Mouse (Mus musculus): Measurements from ENCODE around the gene Zfp654. TPM values are rescaled to one million over a fixed set of nuclear protein-coding genes. Genes with fewer than 3 reads are reported as not detected.

Zfp654 gene
- total RNA-seq, 2 experiments from 2014 or later, result 16.8 to 17.7 TPM

DNA sequence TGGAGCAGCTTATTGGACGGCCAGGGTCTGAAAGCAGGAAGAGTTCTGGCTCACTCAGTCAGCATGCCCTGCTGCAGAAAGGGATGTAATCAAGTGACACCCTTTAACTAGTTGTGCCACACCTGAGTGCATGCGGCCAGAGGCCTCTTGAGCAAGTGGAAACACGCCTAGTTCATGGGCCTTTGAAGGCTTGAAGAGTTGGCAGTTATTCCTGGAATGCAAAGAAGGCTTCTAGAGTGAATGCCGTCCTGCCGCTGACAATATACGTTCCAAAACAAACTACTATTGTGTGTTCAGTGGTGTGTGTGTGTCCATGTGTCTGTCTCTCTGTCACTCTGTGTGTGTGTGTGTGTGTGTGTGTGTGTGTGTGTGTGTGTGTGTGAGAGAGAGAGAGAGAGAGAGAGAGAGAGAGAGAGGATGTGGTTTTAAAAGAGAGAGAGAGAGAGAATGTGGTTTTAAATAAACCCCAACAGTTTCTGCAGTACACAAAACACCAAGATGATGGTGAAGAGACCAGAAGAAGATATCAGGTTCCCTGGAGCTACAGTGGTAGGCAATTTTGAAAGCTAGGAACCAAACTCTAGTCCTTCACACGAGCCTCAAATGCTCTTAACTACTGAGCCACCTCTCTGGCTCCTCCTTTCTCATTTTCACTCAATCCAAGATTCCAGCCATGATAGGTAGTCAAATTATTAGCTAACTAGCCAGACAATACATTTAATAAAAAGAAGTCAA, 93.6 kb downstream of the Zfp654 start:
- DNase-seq (ENCODE audit: extremely low spot score in 1 of 2, low spot score in 2 of 2), result no peak
- no peak for TF ChIP-seq CTCF (IDR thresholded peaks at IDR 0.05)

DNA sequence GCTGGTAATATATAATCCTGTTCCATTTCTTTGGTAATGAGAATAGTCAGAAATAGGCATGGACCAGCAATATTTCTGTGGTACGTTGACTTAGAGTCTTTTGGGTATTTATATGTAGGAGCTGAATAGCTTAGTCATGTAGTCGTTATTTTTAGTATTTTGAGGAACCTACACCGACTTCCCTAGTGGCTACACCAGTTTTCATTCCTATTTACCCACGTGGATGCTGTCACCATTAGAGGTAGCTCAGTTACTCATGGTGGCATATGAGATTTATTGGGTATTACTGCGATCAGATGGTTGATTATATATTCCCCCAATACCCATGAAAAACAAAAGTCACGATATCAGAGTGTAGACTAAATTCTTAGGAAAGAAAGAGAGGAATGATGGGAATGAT, 95.1 kb downstream of the Zfp654 start:
- DNase-seq (ENCODE audit: extremely low spot score in 1 of 2, low spot score in 2 of 2), result no peak
- Histone ChIP-seq H3K27ac (no peak overlapping the region), H3K4me3 (no peak overlapping the region)
- intact Hi-C loops (cut with DNase I), result loop anchor here (10.0 kb wide), 1 partner anchor 738 kb away; no protein-coding TSS in a partner anchor
- TF ChIP-seq CTCF (IDR thresholded peaks at IDR 0.05), result no peak

More for the DNA sequence above, 93.6 kb downstream of the Zfp654 start:
- Histone ChIP-seq H3K4me3 (no peak overlapping the region), H3K27ac (no peak overlapping the region)
- intact Hi-C loops (cut with DNase I), result loop anchor here (10.0 kb wide), 1 partner anchor 737 kb away; no protein-coding TSS in a partner anchor

DNA sequence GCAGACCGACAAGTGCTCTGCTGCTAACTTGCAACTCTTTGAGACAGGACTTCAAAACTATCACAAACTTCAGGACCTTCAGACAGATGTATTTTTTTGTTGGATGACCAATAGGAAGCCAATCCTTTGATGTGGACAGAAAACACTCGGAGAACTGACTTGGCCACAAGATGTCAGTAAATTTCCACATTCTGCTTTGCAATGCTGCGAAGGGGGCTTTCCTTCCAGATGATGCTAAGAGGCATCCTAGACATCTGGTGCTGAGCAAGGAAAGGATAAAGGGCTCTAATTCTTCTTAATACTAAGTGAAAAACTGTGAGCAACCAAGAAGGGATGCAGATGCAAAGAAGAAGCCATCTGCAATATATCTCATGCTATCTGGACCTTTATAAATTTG, 96.7 kb downstream of the Zfp654 start:
- intact Hi-C loops (cut with DNase I), result loop anchor here (10.0 kb wide), 1 partner anchor 740 kb away; no protein-coding TSS in a partner anchor
- no peak for DNase-seq (ENCODE audit: extremely low spot score in 1 of 2, low spot score in 2 of 2)
- Histone ChIP-seq H3K4me3 (no peak overlapping the region), H3K27ac (no peak overlapping the region)
- peak; percentile 49 for TF ChIP-seq CTCF (IDR thresholded peaks at IDR 0.05)

DNA sequence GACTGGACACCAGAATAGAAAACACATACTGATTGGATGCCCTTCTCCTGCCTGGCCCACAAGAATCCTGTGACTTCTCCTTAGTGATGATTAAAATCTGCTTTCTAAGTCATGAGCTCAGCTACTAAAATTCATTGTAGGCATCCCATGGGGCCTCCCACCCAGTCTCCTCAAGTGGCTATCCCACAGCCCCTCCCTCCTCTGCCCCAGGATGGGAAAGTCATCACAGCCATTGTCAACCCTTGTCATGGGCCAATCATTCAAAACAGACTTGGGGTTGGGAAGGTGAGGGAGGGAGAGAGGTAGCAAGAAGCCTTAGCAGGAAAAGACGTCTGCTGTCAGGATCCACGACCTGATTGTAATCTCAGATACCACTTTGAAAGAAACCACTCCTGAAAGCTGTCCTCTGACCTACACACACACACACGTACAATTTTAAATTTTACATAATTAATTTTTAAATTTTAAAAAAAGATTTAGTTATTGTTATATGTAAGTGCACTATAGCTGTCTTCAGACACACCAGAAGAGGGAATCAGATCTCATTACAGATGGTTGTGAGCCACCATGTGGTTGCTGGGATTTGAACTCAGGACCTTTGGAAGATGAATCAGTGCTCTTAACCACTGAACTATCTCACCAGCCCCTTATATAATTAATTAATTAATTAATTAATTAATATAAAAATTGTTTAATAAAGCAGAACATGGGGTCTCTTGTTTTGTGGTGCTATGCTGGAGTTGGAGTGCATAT, 97.3 kb downstream of the Zfp654 start:
- H3K4me3 ChIP-seq, result no peak overlapping the region
- intact Hi-C loops (cut with DNase I), result loop anchor here (10.0 kb wide), 1 partner anchor 741 kb away; no protein-coding TSS in a partner anchor
- no peak for TF ChIP-seq CTCF (IDR thresholded peaks at IDR 0.05)
- DNase-seq (ENCODE audit: extremely low spot score in 1 of 2, low spot score in 2 of 2), result no peak
- no peak overlapping the region for H3K27ac ChIP-seq

DNA sequence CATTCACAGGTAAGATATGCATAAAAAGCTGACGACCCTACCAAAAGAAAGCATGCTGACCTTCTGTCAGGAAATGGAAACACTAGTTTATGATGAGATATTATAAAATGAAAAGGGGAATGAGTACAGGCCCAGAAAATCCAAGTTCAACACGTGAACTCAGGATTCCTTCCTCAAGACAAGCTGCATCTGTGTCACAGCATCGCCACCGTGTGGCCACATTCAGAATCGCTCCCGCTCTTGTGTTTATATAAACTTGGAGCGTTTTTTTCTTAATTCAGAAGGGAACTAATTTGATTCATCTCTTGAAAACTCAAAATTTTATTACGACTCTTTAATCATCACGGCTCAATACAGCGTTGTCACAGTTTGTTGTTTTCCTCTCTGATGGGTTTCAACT, 103.2 kb downstream of the Zfp654 start:
- H3K27ac ChIP-seq, result no peak overlapping the region
- H3K4me3 ChIP-seq, result no peak overlapping the region
- intact Hi-C loops (cut with DNase I), result loop anchor here (2.0 to 10.0 kb wide), 4 partner anchors 891 to 1806 kb away; no protein-coding TSS in a partner anchor
- peak; percentile 97 for TF ChIP-seq CTCF (IDR thresholded peaks at IDR 0.05)
- DNase-seq (ENCODE audit: extremely low spot score in 1 of 2, low spot score in 2 of 2), result peak; percentile 73 to 76

DNA sequence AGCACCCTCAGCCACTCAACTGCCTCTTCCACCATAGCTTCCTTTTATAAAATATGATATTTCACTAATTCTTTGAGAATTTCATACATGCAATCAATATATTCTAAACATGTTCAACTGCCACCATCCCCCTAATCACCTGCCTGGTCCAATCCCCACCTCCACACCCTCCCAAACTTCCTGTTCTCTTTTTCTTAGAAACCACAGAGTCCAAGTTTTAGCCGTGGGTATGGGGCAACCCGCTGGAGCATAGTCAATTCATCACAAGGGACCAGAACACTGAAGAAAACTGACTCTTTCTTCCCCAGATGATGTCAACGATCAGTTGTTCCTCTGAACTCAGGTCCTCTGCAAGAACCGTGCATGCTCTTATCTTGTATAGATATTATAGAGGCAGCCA, 106.4 kb downstream of the Zfp654 start:
- Histone ChIP-seq H3K27ac (no peak overlapping the region), H3K4me3 (no peak overlapping the region)
- intact Hi-C loops (cut with DNase I), result loop anchor here (5.0 to 10.0 kb wide), 3 partner anchors 1520 to 1803 kb away; no protein-coding TSS in a partner anchor
- no peak for DNase-seq (ENCODE audit: extremely low spot score in 1 of 2, low spot score in 2 of 2)
- no peak for TF ChIP-seq CTCF (IDR thresholded peaks at IDR 0.05)

DNA sequence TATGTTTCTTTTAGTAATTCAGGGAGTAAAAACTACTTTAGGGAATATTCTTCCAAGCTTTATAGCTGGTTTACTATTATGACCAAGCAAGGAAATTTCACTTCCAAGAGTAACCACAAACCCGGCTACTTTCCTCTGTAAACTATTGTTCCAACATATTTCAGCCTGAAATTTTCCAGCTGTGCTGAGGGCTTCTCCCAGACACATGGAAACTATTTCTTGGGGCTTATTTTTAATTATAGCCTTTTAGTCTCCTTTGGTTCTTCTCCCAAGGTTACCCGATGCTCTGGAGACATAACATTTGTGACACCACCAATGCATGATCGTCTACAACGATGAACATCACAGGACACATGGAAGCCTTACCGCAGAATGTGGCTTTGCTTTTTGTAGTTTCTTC, 114.2 kb downstream of the Zfp654 start:
- H3K4me3 ChIP-seq, result no peak overlapping the region
- TF ChIP-seq CTCF (IDR thresholded peaks at IDR 0.05), result no peak
- no peak overlapping the region for H3K27ac ChIP-seq
- no peak for DNase-seq (ENCODE audit: extremely low spot score in 1 of 2, low spot score in 2 of 2)
- intact Hi-C loops (cut with DNase I), result no loop called here

Other genes with a start within 250 kb of the Zfp654 start
- 1 to 10 TPM; 2.3 to 2.8 TPM for gene Csnka2ip, start 249.2 kb downstream of the Zfp654 start, total RNA-seq (2021)
- 10 to 100 TPM; 21.4 to 22.9 TPM for gene 4930453N24Rik, start 80.5 kb downstream of the Zfp654 start, total RNA-seq (2021)
- 10 to 100 TPM; 55.6 to 60.0 TPM for gene Cggbp1, start 344 bp upstream of the Zfp654 start, total RNA-seq (2021)

Data from left cerebral cortex, adult 2 months (tissue).